Mouse (Mus musculus): ENCODE data around the gene Vezt.
A peak's percentile ranks its signal among the peaks of the same experiment; 100 is the strongest.

Vezt gene

DNA sequence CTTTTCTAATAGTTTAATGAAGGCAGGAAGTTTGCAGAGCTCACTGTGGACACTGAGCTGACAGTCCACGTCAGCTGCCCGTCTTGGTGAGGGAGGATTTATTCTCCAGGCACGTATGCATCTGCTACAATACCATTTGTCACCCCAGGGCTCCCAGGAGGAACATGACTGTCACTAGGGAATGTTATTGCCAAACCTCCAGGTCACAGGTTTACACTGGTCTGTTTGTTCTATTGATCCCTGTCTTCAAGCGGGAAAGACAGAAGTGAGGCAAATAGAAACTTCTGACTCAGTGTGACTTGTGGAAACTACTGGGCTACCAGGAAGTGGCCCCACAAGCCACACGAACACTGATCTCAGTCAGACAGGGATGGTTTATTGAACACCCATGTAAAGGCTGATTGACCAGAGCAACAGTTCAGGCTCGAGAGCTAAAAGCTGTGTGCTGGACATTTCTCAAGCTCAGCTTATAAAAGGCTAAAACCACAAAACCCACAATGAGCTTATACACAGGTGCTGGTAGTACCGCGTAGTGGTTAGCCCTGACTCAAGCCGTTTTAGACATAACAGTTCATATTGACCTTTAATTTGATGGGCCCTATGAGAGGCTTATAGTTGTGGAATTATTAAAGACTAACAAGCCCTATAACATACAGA lies 89.6 kb downstream of the Vezt start:
- DNase-seq = no peak

DNA sequence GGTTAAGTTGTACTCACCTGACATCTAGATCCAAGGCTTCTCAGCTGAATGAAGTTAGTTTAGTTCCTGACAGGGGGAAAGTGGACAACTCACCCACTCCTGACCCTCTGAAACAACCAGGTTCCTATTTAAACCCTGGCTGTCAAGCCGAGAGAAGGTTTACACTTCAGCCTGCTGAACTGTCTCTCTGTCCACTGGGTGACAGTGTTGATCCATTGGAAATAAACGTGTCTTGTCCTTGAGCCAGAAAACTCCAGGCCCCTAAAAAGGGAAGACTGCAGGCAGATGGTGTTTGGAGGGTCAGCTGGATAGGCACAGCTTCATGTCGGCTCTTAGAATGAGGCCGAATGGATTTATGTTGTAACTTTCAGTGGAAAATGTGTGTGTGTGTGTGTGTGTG lies 90.3 kb downstream of the Vezt start:
- peak; percentile 53 for DNase-seq

DNA sequence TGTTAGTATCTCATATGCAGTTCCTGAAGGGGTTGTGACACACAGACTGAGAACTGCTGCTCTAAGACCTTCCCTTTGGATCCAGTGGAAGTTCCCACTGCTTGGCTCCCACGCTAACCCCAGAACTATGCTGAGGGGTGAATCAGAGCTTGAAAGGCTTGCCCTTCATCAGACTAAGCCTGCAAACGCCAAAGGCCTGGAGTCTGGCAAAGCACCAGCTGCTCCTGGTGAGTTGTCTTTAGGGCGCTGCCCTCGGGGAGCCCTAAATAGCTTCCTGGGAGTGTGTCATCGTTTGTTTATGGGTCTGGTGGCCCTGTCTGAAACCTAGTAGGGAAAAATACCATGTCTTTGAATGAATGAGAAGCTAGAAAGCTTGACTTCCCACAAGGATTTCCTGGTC lies 91.4 kb downstream of the Vezt start:
- no peak for DNase-seq

DNA sequence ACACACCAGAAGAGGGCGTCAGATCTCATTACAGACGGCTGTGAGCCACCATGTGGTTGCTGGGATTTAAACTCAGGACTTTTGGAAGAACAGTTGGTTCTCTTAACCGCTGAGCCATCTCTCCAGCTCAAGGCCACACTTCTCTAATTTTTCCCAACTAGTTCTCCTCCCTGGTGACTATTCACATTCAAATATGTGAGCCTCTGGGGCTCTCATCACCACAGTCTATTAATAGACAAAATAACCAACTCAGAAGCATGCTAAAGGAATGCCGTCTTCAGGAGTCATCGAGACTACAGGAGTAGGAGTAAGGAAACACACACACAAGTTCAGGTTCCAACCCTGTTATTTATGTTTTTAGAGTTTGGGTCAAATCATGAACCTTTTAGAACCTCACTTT lies 95.3 kb downstream of the Vezt start:
- DNase-seq = no peak

DNA sequence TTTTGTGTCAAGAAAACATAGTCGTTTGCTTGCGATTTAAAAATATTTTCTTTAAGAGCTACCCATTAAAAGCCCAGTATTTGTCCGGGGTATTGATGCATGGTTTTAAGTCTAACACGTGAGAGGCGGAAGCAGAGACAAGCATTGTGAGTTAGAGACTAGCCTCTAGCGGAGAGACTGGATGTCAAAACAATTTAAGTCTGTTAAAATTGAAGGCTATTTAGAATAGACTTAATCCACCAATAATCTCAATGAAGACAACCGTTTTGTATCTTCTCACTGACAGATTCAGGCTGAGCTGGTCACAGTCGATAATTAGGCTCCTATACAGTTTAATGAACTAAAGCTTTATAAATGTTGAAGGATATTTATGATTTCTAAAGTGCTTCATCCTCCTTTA lies 95.9 kb downstream of the Vezt start:
- no peak for DNase-seq

DNA sequence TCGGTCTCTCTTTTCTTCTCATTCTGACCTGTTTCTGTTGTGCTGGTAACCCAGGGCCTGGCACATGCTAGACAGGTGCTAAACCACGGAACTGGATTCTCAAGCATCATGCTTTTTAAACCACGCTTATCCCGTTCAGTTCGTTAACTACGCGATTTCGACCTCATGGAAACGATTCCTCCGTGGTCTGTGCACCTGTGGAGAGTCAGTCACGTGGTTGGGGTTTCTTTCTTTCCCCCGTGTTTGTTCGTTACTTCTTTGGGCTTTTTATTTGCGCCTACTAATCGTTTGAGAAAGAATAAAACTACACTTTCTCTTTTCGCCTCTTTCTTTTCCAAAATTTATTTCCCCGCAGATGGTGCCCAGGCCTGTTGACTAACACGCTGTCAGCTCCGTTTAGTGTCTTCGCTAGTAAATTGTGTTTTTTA lies 96.8 kb downstream of the Vezt start:
- DNase-seq = no peak

DNA sequence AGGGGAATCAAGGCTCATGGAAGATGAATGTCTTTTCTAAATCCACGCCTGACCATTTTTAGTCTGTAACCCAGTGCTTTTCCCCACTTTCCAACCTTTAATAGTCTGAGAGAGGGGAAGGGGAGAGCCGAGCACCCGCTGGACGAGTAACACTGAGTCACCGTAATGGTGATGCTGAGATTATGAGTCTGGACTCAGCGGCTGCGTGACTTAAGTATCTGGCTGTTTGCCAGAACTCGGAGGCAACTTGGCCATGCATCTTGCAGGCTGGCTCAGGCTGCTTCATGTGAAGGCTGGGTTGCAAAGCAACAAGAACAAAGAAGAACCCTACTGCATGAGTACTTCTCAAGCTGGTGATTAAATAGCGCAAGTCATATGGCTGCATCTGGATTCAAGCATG lies 101.6 kb downstream of the Vezt start:
- peak; percentile 58 for DNase-seq

DNA sequence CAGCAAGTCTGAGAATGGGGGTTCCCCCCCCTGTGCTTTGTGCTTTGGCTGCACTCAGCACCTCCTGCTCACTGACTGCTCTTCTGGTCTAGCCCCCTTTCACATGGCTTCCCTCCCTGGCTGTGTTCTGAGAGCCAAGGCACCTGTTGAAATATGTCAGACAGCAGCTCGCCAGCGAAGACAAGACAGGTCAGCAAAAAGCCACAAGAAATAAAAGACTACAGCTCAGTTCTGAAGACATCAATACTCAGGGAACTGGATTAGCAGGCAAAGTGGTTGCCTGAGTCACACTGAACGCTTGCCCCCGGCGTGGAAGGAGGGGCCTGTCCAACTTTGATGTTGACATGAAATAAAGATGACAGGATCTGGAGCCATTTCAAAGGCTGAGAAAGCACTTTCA lies 102.8 kb downstream of the Vezt start:
- no peak for DNase-seq

DNA sequence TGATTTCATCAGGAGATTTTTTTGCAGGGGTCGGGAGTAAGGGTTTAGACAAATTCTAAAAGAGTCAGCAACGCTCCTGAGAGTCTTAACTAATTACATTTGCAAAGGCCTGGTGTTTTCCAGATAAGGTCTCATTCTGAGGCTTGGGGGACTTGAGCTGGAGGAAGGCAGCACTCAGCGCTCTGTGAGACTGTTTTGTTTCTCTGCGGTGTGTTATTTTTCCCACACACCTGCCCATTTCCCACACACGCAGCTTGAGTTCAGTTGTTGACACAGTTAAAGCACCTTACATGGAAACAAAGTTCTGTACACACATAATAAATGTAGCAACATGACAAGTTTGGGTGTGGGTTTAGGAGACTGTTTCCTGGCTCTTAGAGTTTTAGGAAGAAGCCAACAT lies 103.6 kb downstream of the Vezt start:
- DNase-seq = no peak

DNA sequence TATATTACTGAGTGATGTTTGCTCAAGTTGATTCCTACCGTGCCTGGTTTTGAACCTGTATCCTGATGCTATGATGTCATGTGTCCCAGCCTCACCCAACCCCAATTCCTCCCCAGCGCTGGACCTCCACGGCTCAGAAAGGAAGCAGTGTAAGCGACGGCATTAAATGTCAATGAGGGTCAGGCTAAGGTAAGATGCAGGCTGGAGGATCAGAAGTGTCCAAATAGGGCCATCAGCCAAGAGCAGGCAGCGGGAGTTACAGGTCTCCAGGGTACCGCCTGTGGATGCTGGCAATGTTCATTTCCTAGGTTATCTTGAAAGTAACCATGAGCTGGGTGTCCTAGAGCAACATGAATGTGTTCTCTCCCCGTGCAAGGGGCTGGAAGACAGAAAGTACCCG lies 104.2 kb downstream of the Vezt start:
- no peak for DNase-seq

DNA sequence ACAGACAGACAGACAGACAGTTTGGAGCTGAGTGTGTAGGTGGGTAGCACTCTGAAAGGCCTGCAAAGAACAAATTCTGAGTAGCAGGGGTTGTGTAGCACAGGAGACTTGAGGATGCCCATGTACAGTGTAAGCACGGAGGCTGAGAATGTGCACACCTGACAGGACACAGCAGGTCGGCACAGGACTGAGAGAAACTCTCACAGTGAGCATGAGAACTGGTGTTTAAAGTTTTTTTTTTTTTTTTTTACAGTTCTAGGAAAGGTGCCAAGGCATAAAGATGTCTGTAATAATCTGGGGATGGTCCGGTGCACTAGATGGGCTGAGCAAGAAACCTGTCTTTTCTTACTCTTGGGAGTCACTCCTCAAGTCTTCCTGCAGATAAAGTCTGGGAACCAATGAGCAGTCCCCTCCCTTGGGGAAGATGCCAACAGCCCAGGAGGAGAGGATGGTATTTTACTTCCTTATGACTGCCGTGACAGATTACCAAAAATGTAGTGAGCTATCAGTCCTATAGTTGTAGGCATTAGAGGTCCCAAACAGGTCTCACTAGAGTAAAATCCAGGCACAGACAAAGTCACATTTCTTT lies 105.3 kb downstream of the Vezt start:
- no peak for DNase-seq

DNA sequence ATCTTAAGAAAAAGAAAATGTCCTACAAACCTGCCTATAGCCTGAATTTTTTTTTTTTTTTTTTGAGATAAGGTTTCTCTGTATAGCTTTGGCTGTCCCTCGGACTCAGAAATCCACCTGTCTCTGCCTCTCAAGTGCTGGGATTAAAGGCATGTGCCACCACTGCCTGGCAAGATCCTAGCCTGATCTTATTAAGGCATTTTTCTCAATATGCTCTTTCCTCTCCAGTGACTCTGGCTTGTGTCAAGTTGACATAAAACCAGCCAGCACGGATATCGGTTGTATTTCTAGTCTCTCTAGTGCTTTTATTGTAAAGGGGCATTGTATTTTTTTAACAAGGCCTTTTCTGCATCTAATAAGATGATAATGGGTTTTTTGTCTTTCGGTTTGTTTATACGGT lies 111.0 kb downstream of the Vezt start:
- DNase-seq = no peak

DNA sequence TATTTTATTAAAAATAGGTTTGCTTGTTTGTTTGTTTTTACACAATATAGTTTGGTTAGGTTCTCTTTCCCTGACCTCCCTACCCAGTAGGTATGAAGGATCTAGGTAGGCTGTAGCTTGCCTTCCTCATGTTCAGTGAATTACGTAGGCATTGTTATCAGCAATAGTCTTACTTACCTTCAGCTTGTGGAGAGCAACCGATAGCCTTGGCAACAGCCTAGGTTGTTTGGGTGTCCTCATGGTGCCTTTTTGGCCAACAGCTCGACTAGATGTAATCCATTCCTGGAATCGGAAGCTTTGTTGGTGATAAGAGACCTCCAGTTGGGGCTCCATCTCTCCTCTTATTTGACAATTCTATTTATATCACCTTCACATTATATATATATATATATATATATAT lies 114.5 kb downstream of the Vezt start:
- DNase-seq = no peak

DNA sequence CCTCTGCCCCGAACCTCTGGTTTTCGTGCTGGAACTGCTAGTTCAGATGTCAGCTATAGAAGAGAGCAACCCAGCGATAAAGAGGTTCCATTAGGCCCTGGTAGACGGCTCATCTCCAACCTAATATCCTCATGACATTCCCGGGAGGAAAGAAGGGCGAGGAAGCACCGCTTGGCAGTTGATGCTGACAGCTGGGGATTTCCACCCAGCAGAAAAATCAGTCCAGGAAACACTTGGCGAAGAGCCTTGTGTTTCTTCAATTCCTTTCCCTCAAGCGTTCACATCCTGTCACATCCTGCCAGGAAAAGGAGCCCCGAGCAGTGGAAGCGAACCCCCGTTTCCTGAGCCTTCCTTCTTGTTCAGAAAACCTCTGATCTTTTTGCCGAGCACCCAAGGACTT lies 116.4 kb downstream of the Vezt start:
- peak; percentile 51 for DNase-seq

DNA sequence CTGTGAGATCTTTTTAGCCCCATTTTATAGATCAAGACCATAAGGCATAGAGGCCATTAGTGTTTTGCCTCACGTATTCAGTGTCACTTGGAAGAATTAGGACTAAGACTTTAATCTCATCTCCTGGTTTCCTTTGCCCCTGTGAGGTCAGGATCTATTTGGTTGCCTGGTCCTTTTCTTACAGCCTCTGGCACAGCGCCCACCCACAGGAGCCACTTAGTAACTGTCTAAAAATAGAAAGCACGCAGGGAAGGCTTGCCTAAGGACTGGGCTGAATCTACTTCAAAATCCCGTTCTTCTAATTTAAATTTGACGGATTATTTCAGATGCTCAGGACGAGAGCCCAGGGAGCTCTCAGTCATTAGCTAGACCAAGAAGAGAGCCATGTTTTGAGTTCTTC lies 116.9 kb downstream of the Vezt start:
- peak; percentile 85 for DNase-seq

DNA sequence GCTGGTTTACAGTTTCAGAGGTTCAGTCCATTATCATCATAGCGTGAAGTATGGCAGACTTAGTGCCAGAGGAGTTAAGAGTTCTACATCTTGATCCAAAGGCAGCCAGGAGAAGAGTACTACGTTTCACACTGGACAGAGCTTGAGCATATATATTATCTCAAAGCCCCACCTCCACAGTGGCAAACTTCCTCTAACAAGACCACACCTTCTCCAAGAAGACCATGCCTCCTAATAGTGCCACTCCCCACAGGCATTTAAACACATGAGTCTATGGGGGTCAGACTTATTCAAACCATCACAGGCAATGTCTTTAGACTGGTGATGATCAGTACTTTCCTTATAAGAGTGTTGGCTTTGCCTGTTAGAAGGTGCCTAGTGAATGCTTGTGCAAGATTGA lies 117.5 kb downstream of the Vezt start:
- DNase-seq = no peak

DNA sequence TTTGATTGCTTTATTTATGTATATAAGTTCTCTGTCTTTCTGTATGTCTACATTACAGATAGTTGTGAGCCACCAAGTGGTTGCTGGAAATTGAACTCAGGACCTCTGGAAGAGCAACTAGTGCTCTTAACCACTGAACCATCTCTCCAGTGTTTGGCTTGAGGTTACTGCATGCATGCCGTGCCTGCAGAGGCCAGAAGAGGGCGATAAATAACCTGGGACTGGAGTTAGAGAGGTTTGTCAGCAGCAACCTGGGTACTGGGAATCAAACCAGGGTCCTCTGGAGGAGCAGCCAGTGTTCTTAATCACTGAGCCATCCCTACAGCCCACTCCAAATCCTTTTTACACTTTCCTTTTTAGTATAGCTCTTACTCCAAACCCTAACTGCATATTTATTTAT lies 118.8 kb downstream of the Vezt start:
- DNase-seq = no peak

DNA sequence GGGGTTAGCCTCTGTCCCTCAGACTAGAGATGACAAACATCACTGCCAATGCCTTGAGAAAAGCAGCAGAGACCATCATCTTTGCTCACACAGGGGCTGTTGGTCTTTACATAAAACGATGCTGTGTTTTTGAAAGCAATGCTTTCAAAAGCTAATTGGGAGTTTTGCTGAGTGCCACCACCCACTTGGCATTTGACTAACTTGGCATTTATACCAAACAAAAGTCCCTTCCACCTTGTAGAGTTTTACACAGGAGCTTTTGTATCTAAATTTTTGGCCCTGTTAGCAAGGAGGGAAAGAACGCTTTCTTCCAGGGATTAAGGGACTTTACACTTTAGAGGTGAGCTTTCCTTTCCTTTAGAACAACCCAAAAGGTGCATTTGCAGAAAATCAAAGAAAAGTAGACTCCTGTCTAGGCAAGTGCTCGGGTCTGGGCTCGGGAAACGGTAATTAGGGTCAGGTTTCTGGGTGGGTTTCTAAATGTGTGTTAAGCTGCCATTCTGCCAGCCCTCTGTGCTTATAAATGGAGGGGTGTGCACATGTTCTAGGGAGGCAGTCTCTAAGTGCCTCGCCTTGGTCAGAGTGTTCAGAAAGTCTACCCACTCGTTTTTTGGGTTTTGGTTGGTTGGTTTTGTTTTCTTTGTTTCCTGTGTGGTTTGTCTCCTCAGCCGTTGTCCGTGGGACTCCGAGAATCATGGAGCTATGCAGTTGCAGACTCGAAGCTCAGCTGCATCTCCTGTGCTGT lies 119.9 kb downstream of the Vezt start:
- DNase-seq = no peak

DNA sequence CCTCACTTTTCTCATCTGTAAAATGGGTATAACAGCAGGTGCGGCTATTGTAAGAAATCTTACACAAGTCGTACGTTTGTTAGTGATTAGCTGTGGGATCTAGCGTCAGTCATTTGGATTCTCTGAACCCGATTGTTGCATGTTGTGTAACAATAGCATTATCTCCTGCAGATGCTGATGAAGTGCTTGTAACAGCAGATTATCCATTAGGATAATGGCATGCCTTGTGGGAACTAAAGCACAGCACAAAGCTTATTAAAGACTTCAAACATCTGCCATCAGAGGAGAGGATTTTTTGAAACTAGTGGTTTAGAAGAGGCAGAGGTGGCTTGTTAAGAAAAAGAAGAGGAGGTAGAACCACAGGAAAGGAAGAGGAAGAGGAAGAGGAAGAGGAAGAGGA lies 122.1 kb downstream of the Vezt start:
- DNase-seq = no peak

DNA sequence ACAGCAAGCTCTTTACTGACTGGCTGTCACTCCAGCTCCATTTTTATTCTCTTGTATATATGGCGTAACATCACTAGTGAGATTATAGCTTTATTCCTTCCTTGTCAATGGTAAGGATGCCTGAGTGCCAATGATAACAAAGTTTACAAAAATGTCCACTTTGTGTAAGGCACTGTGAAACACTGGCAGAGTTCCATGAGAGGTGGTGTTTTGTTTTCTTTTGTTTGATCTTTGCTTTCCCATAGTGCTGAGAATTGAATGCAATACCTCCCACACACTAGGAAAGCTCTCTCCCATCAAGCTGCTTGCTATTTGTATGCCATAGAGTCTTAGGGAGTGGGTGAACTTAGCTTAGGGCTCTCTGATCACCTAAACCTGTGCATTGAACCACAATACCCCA lies 122.7 kb downstream of the Vezt start:
- no peak for DNase-seq

DNA sequence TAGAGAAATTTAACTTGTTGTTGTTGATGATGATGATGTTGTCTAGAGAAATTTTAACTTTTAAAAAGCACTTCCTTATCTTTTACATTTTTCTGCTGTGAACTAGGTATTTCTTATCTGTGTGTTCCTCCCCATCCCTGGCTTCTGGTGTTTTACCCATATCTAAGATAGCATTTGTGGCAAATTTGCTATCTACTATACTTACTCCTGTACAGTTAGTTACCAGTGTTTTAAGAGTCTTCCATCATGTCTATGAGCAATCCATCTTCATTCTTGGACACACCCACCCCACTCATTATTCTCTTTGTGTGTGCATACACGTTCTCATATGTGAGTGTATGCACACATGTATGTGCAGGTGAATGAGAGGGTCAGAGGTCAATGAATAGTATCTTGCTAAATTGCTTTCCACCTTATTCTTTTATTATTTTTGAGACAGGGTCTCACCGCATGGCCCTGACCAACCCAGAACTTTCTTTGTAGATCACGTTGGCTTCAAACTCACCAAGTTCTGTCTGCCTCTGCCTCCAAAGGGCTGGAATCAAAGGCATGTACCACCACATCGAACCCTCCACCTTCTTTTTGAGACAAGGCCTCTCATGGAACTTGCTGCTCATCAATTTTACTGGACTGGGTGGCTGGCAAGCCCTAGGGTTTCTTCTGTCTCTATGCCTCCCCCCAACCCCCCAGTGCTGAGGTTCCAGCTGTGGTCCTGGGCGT lies 123.3 kb downstream of the Vezt start:
- DNase-seq = no peak

DNA sequence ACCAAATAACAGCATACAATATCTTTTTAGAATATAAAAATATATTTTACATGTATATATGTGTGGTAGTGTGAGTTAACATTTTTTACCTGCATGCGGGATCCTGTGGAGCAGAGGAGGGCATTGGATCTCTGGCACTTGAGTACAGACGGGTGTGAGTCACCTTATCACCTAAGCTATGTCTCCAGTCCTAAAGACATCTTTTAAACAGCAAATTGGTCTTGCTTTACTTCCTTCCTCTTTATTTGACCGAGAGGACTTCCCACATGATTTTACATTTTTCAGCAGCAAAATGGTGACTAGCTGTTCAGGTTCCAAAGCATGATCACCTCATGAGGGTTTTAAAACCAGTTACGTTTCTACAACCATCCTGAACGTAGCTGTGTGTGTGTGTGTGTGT lies 124.3 kb downstream of the Vezt start:
- no peak for DNase-seq

DNA sequence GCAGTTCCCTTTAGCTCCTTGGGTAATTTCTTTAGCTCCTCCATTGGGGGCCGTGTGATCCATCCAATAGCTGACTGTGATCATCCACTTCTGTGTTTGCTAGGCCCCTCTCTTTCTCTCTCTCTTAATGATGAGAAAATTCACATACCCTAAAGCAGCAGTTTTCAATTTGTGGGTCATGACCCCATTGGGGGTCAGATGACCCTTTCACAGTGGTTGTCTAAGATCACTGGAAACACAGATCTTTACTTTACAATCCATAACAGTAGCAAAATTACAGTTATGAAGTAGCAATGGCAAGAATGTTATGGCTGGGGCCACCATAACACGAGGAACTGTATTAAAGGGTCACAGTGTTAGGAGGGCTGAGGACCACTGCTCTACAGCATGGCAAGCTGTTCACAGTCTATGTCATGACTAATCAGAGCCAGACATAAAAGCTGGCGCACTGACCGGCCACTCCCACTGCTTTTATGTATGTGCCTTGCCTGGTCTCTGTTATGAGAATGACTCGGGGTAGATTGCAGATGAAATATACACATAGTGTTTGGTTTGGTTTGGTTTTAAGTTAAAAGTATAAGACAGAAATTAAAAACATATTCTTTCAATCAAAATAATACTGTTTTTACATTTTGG lies 125.7 kb downstream of the Vezt start:
- no peak for DNase-seq
